Mouse (Mus musculus) heart, postnatal 0 days (tissue): ENCODE measurements around the gene Zfand3. TPM values are rescaled to one million over a fixed set of nuclear protein-coding genes. Genes with fewer than 3 reads are reported as not detected.

Experiments used
- ATAC-seq: fragments of 200-750 bp; cut with Nextera tagmentation; 2 replicates; pipeline ENCODE4 v1.8.0; 2017; ENCODE audit warnings: low read depth, moderate number of reproducible peaks, moderate library complexity; ENCODE audit not compliant: insufficient read depth
- DNase-seq: peaks from one replicate; pipeline ENCODE4 v3.0.0-alpha.2; 2016; ENCODE audit warnings: low spot score
- H3K27ac ChIP-seq: fragments of 300-500 bp; sonication (generic); 2 replicates; pipeline ENCODE4 v1.5.1; 2014; ENCODE audit warnings: low read depth, mild to moderate bottlenecking
- H3K27me3 ChIP-seq: fragments of 300-500 bp; sonication (generic); 2 replicates; pipeline ENCODE4 v1.6.1; 2014; ENCODE audit warnings: low read length, mixed read lengths; ENCODE audit not compliant: control insufficient read depth, insufficient read depth
- H3K36me3 ChIP-seq: fragments of 300-500 bp; sonication (generic); replicated peaks from 2 replicates; pipeline ENCODE4 v1.6.1; 2014; ENCODE audit warnings: low read length, mixed read lengths; ENCODE audit not compliant: control insufficient read depth, insufficient read depth
- H3K4me1 ChIP-seq: fragments of 300-500 bp; sonication (generic); 2 replicates; pipeline ENCODE4 v1.6.1; 2014; ENCODE audit warnings: antibody characterized with exemption; ENCODE audit not compliant: control insufficient read depth, insufficient read depth
- H3K4me2 ChIP-seq: fragments of 300-500 bp; sonication (generic); 2 replicates; pipeline ENCODE4 v1.6.1; 2014; ENCODE audit warnings: low read depth, mild to moderate bottlenecking, low read length, moderate library complexity
- H3K4me3 ChIP-seq: fragments of 300-500 bp; sonication (generic); 2 replicates; pipeline ENCODE4 v1.5.1; 2014; ENCODE audit warnings: low read depth, low read length
- H3K9ac ChIP-seq: fragments of 300-500 bp; sonication (generic); replicated peaks from 2 replicates; pipeline ENCODE4 v1.6.1; 2014; ENCODE audit warnings: low read depth, low read length, mixed read lengths
- H3K9me3 ChIP-seq: fragments of 300-500 bp; sonication (generic); replicated peaks from 2 replicates; pipeline ENCODE4 v1.6.1; 2016; ENCODE audit warnings: low read length; ENCODE audit not compliant: control insufficient read depth
- CTCF ChIP-seq: IDR thresholded peaks from 2 replicates; pipeline ENCODE4 v1.5.1; 2016; ENCODE audit warnings: antibody characterized with exemption, control low read depth, low read depth
- EP300 ChIP-seq: IDR thresholded peaks from 2 replicates; pipeline ENCODE4 v1.6.1; 2016; ENCODE audit warnings: antibody characterized with exemption, low read depth
- WGBS: fragments of 180-500 bp; shearing (Covaris S2); extraction: QIAGEN DNeasy Blood & Tissue Kit; methylation state at CpG from one replicate; pipeline ENCODE4 v1.1.7; 2014; 5-methylcytosine and 5-hydroxymethylcytosine counted together
- polyA plus RNA-seq: library from polyadenylated mRNA; unstranded; fragments of >200 nt; fragmentation: Nextera tagmentation; extraction: Ambion mirVana; gene quantifications from 2 replicates; pipeline ENCODE4 v1.2.1, GENCODE M21; 2015
- total RNA-seq: library from RNA; depleted of rRNA; stranded (reverse); fragments of >200 nt; gene quantifications from 2 replicates; pipeline ENCODE4 v1.2.3, GENCODE M21; 2014; ENCODE audit warnings: low replicate concordance

The Zfand3 gene
- total and polyA plus RNA-seq, 2 experiments from 2014 or later: 49.0 to 131 TPM

DNA sequence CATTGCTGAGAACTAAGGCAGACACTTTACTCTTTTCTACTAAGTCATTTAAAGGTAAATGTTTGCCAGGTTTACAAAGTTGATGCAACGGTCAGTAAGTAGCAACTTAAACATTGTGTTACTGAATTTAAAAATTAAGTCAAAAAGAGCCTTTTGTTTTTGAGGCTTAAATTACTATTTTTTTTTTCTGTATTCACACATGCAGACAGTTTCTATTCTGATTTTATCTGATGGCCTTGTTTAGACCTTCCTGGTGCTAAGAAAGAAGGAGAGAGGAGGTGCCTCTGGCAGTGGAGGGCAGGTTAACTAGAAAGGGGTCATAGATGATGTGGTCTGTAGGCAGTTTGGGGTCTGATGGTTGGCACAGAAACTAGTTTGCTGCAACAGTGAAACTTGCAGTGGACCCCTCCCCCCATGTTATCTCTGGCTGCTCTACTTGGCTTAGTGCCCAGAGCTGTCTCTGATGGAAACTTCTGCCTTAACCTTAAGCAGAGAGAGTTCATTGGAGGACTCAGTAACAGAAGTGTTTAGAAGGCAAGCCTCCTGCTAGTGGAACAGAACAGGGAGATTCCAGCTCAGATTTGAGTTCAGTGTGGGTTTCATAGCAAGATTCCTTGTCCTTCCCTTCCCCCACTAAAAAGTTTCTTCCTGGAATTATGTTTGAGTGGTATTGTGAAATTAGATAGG lies 23.0 kb downstream of the Zfand3 start:
- TF ChIP-seq EP300 (peak; percentile 40; the same call in 1 of the 2 replicates), CTCF (no peak)
- H3K4me3 ChIP-seq: no peak overlapping the region
- no peak overlapping the region for H3K9ac ChIP-seq
- DNase-seq: peak; percentile 91
- H3K36me3 ChIP-seq: no peaks in the 10 kb centered on the region
- H3K27ac ChIP-seq: peak overlapping the region; percentile 50
- H3K9me3 ChIP-seq: no peaks in the 10 kb centered on the region
- H3K4me2 ChIP-seq: peak overlapping the region; percentile 14; the same call in 1 of the 2 replicates
- 28% methylated on average over 1 of the region's 1 CpGs for WGBS
- H3K4me1 ChIP-seq: peaks cover 67% of the 10 kb centered on the region
- no peaks in the 10 kb centered on the region for H3K27me3 ChIP-seq
- ATAC-seq: peak; percentile 75; the same call in 1 of the 2 replicates

- DNase-seq (peak; percentile 47), ATAC-seq (0 out of 2 replicates have a peak, but pooled peaks have one; percentile 18)
- Histone ChIP-seq H3K27me3 (no peaks in the 10 kb centered on the region), H3K36me3 (no peaks in the 10 kb centered on the region), H3K27ac (peak overlapping the region; percentile 49), H3K9me3 (no peaks in the 10 kb centered on the region), H3K4me2 (peak overlapping the region; percentile 18; the same call in 1 of the 2 replicates), H3K4me3 (no peak overlapping the region), H3K4me1 (peaks cover 66% of the 10 kb centered on the region), H3K9ac (no peak overlapping the region)
- TF ChIP-seq EP300 (no peak), CTCF (no peak)
- 30% methylated on average over 7 of the region's 7 CpGs for WGBS
These were observed 25.2 kb downstream of the Zfand3 start for GRCm38 (mm10) chr17:30029633-30030226.

- Histone ChIP-seq H3K4me1 (peaks cover 41% of the 10 kb centered on the region), H3K4me3 (no peak overlapping the region), H3K4me2 (no peak overlapping the region), H3K9ac (no peak overlapping the region), H3K27me3 (no peaks in the 10 kb centered on the region), H3K9me3 (no peaks in the 10 kb centered on the region), H3K36me3 (no peaks in the 10 kb centered on the region), H3K27ac (no peak overlapping the region)
- TF ChIP-seq CTCF: no peak
- TF ChIP-seq EP300: no peak
- ATAC-seq (no peak), DNase-seq (no peak)
- 85% methylated on average over 4 of the region's 4 CpGs for WGBS
These were observed 28.3 kb downstream of the Zfand3 start for GRCm38 (mm10) chr17:30032796-30033195.

DNA sequence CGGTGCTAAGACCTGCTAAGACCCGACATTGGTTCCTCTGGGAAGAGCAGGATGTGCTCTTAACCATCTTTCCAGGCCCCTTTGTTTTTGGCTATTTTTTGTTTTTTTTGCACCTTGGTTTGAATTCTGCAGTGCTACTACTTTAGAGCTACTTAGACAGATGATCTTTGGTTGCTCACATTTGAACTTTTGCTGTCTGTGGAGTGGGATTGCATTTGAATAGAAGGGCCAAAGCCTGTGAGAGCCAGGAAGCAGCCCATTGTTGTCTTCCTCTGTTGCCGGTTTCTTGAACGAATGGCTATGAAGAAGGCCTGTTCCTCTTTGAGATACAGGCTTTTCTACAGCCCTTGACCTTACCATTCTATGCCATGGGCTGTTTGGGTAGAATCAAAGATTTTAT lies 29.5 kb downstream of the Zfand3 start:
- TF ChIP-seq EP300 (no peak), CTCF (no peak)
- ATAC-seq (no peak), DNase-seq (no peak)
- Histone ChIP-seq H3K4me2 (no peak overlapping the region), H3K9me3 (no peaks in the 10 kb centered on the region), H3K36me3 (no peaks in the 10 kb centered on the region), H3K4me3 (no peak overlapping the region), H3K27me3 (no peaks in the 10 kb centered on the region), H3K27ac (no peak overlapping the region), H3K9ac (no peak overlapping the region), H3K4me1 (peaks cover 29% of the 10 kb centered on the region)
- WGBS: 70% methylated on average over 4 of the region's 4 CpGs

GRCm38 (mm10) chr17:30035216-30036005 lies 30.9 kb downstream of the Zfand3 start:
- ATAC-seq (no peak), DNase-seq (no peak)
- Histone ChIP-seq H3K9ac (no peak overlapping the region), H3K27me3 (no peaks in the 10 kb centered on the region), H3K36me3 (no peaks in the 10 kb centered on the region), H3K4me3 (no peak overlapping the region), H3K9me3 (no peaks in the 10 kb centered on the region), H3K27ac (peak overlapping the region; percentile 15; the same call in 1 of the 2 replicates), H3K4me2 (no peak overlapping the region), H3K4me1 (peaks cover 15% of the 10 kb centered on the region)
- TF ChIP-seq CTCF (no peak), EP300 (no peak)
- 60% methylated on average over 4 of the region's 4 CpGs for WGBS
